Mouse (Mus musculus) kidney, embryonic 16.5 days (tissue): ENCODE results near the gene Neurl2. TPM values are rescaled to one million over a fixed set of nuclear protein-coding genes. Genes with fewer than 3 reads are reported as not detected.

Experiments
- ATAC-seq: fragments of 200-750 bp; cut with Nextera tagmentation; 2 replicates; pipeline ENCODE4 v1.8.0; 2017; ENCODE audit warnings: moderate TSS enrichment; ENCODE audit not compliant: low FRiP score, low TSS enrichment
- H3K27ac ChIP-seq: fragments of 300-500 bp; sonication (generic); 2 replicates; pipeline ENCODE4 v1.5.1; 2014; ENCODE audit warnings: low read length
- H3K27me3 ChIP-seq: fragments of 300-500 bp; sonication (generic); 2 replicates; pipeline ENCODE4 v1.6.1; 2014; ENCODE audit warnings: low read length, control low read depth, mixed read lengths; ENCODE audit not compliant: insufficient read depth
- H3K36me3 ChIP-seq: fragments of 300-500 bp; sonication (generic); 2 replicates; pipeline ENCODE4 v1.6.1; 2014; ENCODE audit warnings: low read length, control low read depth, mixed read lengths; ENCODE audit not compliant: insufficient read depth
- H3K4me1 ChIP-seq: fragments of 300-500 bp; sonication (generic); 2 replicates; pipeline ENCODE4 v1.6.1; 2014; ENCODE audit warnings: low read length, control low read depth, mixed read lengths; ENCODE audit not compliant: insufficient read depth
- H3K4me2 ChIP-seq: fragments of 300-500 bp; sonication (generic); replicated peaks from 2 replicates; pipeline ENCODE4 v1.6.1; 2014; ENCODE audit warnings: low read depth, low read length
- H3K4me3 ChIP-seq: fragments of 300-500 bp; sonication (generic); 2 replicates; pipeline ENCODE4 v1.5.1; 2014; ENCODE audit warnings: mild to moderate bottlenecking, low read length
- H3K9ac ChIP-seq: fragments of 300-500 bp; sonication (generic); replicated peaks from 2 replicates; pipeline ENCODE4 v1.6.1; 2014; ENCODE audit warnings: low read length
- H3K9me3 ChIP-seq: fragments of 300-500 bp; sonication (generic); 2 replicates; pipeline ENCODE4 v1.6.1; 2016; ENCODE audit warnings: low read length, control low read depth
- WGBS: fragments of 180-500 bp; shearing (Covaris S2); extraction: QIAGEN DNeasy Blood & Tissue Kit; methylation state at CpG from one replicate; pipeline ENCODE4 v1.1.7; 2014; 5-methylcytosine and 5-hydroxymethylcytosine counted together
- polyA plus RNA-seq: library from polyadenylated mRNA; unstranded; fragments of >200 nt; fragmentation: Nextera tagmentation; extraction: Ambion mirVana; gene quantifications from 2 replicates; pipeline ENCODE4 v1.2.1, GENCODE M21; 2015

The Neurl2 gene
- polyA plus RNA-seq, 1 experiment from 2014 or later: 8.8 TPM

DNA sequence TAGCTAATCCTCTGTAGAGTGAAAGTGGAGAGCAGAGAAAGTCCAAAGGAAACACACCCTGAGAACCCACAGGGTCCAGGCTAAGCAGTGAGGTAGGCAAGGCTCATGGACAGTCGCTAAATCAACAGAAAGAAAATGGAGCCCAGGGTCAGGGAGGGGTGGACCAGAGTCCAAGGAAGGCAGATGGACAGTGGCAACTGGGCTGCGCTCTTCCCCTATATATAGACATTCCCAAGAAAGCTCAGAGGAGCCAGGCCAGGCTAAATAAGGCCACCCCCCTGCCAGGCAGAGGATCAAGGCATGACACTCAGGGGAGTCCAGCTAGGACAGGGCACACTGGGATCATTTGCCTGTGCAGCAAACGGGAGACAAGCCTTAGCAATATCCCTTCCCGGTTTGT, 51.4 kb downstream of the Neurl2 start:
- Histone ChIP-seq H3K36me3 (no peaks in the 10 kb centered on the region), H3K4me2 (no peak overlapping the region), H3K27me3 (no peaks in the 10 kb centered on the region), H3K27ac (no peak overlapping the region), H3K4me1 (peaks cover 15% of the 10 kb centered on the region), H3K9me3 (no peaks in the 10 kb centered on the region), H3K9ac (no peak overlapping the region), H3K4me3 (no peak overlapping the region)
- ATAC-seq: no peak
- 62% methylated on average over 4 of the region's 4 CpGs for WGBS

Other genes with a start within 250 kb of the Neurl2 start
- gene Wfdc6a, start 248.0 kb downstream of the Neurl2 start, polyA plus RNA-seq: not detected in 2 replicates
- gene Eppin, start 239.9 kb downstream of the Neurl2 start, polyA plus RNA-seq: not detected in 2 replicates
- not detected in 2 replicates for gene Wfdc6b, start 219.9 kb downstream of the Neurl2 start, polyA plus RNA-seq
- not detected in 2 replicates for gene Wfdc8, start 219.8 kb downstream of the Neurl2 start, polyA plus RNA-seq
- gene Wfdc16, start 194.7 kb downstream of the Neurl2 start, polyA plus RNA-seq: not detected in 2 replicates
- gene Wfdc10, start 177.4 kb downstream of the Neurl2 start, polyA plus RNA-seq: not detected in 2 replicates
- not detected in 2 replicates for gene Wfdc9, start 176.9 kb downstream of the Neurl2 start, polyA plus RNA-seq
- gene Wfdc11, start 159.4 kb downstream of the Neurl2 start, polyA plus RNA-seq: not detected in 2 replicates
- gene Wfdc13, start 148.3 kb downstream of the Neurl2 start, polyA plus RNA-seq: 0.97 and 1.3 TPM in 2 replicates
- 0.49 and 1.2 TPM in 2 replicates for gene Spint4, start 135.0 kb downstream of the Neurl2 start, polyA plus RNA-seq
- gene Spint5, start 118.2 kb downstream of the Neurl2 start, polyA plus RNA-seq: not detected in 2 replicates
- 1.1 and 1.2 TPM in 2 replicates for gene Wfdc3, start 87.5 kb downstream of the Neurl2 start, polyA plus RNA-seq
- 73.3 and 74.2 TPM in 2 replicates for gene Dnttip1, start 87.5 kb downstream of the Neurl2 start, polyA plus RNA-seq
- gene Ube2c, start 63.6 kb downstream of the Neurl2 start, polyA plus RNA-seq: 449 and 509 TPM in 2 replicates
- gene Tnnc2, start 53.5 kb downstream of the Neurl2 start, polyA plus RNA-seq: 21.0 and 22.3 TPM in 2 replicates
- 22.7 and 25.2 TPM in 2 replicates for gene Snx21, start 47.6 kb downstream of the Neurl2 start, polyA plus RNA-seq
- 27.3 and 30.8 TPM in 2 replicates for gene Acot8, start 28.6 kb downstream of the Neurl2 start, polyA plus RNA-seq
- gene Zswim3, start 28.4 kb downstream of the Neurl2 start, polyA plus RNA-seq: 10.6 and 11.9 TPM in 2 replicates
- gene Zswim1, start 10.8 kb downstream of the Neurl2 start, polyA plus RNA-seq: 21.7 and 22.3 TPM in 2 replicates
- gene Spata25, start 4.9 kb downstream of the Neurl2 start, polyA plus RNA-seq: not detected in 2 replicates
- 206 and 211 TPM in 2 replicates for gene Ctsa, start 583 bp downstream of the Neurl2 start, polyA plus RNA-seq
- gene Pltp, start 24.3 kb upstream of the Neurl2 start, polyA plus RNA-seq: 44.8 and 47.5 TPM in 2 replicates
- gene Pcif1, start 45.8 kb upstream of the Neurl2 start, polyA plus RNA-seq: 74.9 and 79.7 TPM in 2 replicates
- 15.1 and 16.2 TPM in 2 replicates for gene Zfp335, start 78.3 kb upstream of the Neurl2 start, polyA plus RNA-seq
- 2.5 and 3.2 TPM in 2 replicates for gene Mmp9, start 107.3 kb upstream of the Neurl2 start, polyA plus RNA-seq
- 0.85 and 0.94 TPM in 2 replicates for gene Slc12a5, start 127.3 kb upstream of the Neurl2 start, polyA plus RNA-seq
- gene Ncoa5, start 201.4 kb upstream of the Neurl2 start, polyA plus RNA-seq: 69.8 and 79.5 TPM in 2 replicates
- gene Cd40, start 222.2 kb upstream of the Neurl2 start, polyA plus RNA-seq: 9.3 and 12.5 TPM in 2 replicates